Mouse (Mus musculus) heart, postnatal 0 days (tissue): ENCODE data around the gene Zfp212. TPM values are rescaled to one million over a fixed set of nuclear protein-coding genes. Genes with fewer than 3 reads are reported as not detected.
A peak's percentile ranks its signal among the peaks of the same experiment; 100 is the strongest.

ENCODE experiments used
- ATAC-seq: fragments of 200-750 bp; cut with Nextera tagmentation; 2 replicates; pipeline ENCODE4 v1.8.0; 2017; ENCODE audit warnings: low read depth, moderate number of reproducible peaks, moderate library complexity; ENCODE audit not compliant: insufficient read depth
- DNase-seq: peaks from one replicate; pipeline ENCODE4 v3.0.0-alpha.2; 2016; ENCODE audit warnings: low spot score
- H3K27ac ChIP-seq: fragments of 300-500 bp; sonication (generic); 2 replicates; pipeline ENCODE4 v1.5.1; 2014; ENCODE audit warnings: low read depth, mild to moderate bottlenecking
- H3K27me3 ChIP-seq: fragments of 300-500 bp; sonication (generic); 2 replicates; pipeline ENCODE4 v1.6.1; 2014; ENCODE audit warnings: low read length, mixed read lengths; ENCODE audit not compliant: control insufficient read depth, insufficient read depth
- H3K36me3 ChIP-seq: fragments of 300-500 bp; sonication (generic); replicated peaks from 2 replicates; pipeline ENCODE4 v1.6.1; 2014; ENCODE audit warnings: low read length, mixed read lengths; ENCODE audit not compliant: control insufficient read depth, insufficient read depth
- H3K4me1 ChIP-seq: fragments of 300-500 bp; sonication (generic); 2 replicates; pipeline ENCODE4 v1.6.1; 2014; ENCODE audit warnings: antibody characterized with exemption; ENCODE audit not compliant: control insufficient read depth, insufficient read depth
- H3K4me2 ChIP-seq: fragments of 300-500 bp; sonication (generic); 2 replicates; pipeline ENCODE4 v1.6.1; 2014; ENCODE audit warnings: low read depth, mild to moderate bottlenecking, low read length, moderate library complexity
- H3K4me3 ChIP-seq: fragments of 300-500 bp; sonication (generic); 2 replicates; pipeline ENCODE4 v1.5.1; 2014; ENCODE audit warnings: low read depth, low read length
- H3K9ac ChIP-seq: fragments of 300-500 bp; sonication (generic); replicated peaks from 2 replicates; pipeline ENCODE4 v1.6.1; 2014; ENCODE audit warnings: low read depth, low read length, mixed read lengths
- H3K9me3 ChIP-seq: fragments of 300-500 bp; sonication (generic); replicated peaks from 2 replicates; pipeline ENCODE4 v1.6.1; 2016; ENCODE audit warnings: low read length; ENCODE audit not compliant: control insufficient read depth
- CTCF ChIP-seq: IDR thresholded peaks from 2 replicates; pipeline ENCODE4 v1.5.1; 2016; ENCODE audit warnings: antibody characterized with exemption, control low read depth, low read depth
- EP300 ChIP-seq: IDR thresholded peaks from 2 replicates; pipeline ENCODE4 v1.6.1; 2016; ENCODE audit warnings: antibody characterized with exemption, low read depth
- whole genome bisulfite sequencing: fragments of 180-500 bp; shearing (Covaris S2); extraction: QIAGEN DNeasy Blood & Tissue Kit; methylation state at CpG from one replicate; pipeline ENCODE4 v1.1.7; 2014; 5-methylcytosine and 5-hydroxymethylcytosine counted together
- polyA plus RNA-seq: library from polyadenylated mRNA; unstranded; fragments of >200 nt; fragmentation: Nextera tagmentation; extraction: Ambion mirVana; gene quantifications from 2 replicates; pipeline ENCODE4 v1.2.1, GENCODE M21; 2015
- total RNA-seq: library from RNA; depleted of rRNA; stranded (reverse); fragments of >200 nt; gene quantifications from 2 replicates; pipeline ENCODE4 v1.2.3, GENCODE M21; 2014; ENCODE audit warnings: low replicate concordance

The Zfp212 gene
- total and polyA plus RNA-seq, 2 experiments from 2014 or later: 5.8 to 5.9 TPM

GRCm38 (mm10) chr6:47943721-47944120 is 23.4 kb downstream of the Zfp212 start:
- WGBS: 81% methylated on average over 3 of the region's 3 CpGs

GRCm38 (mm10) chr6:47947388-47947787 is 27.1 kb downstream of the Zfp212 start:
- H3K36me3 ChIP-seq: no peaks in the 10 kb centered on the region
- 87% methylated on average over 4 of the region's 4 CpGs for WGBS
- H3K4me2 ChIP-seq: no peak overlapping the region
- peaks cover 20% of the 10 kb centered on the region for H3K27me3 ChIP-seq
- no peaks in the 10 kb centered on the region for H3K9me3 ChIP-seq
- no peak overlapping the region for H3K9ac ChIP-seq
- H3K4me3 ChIP-seq: no peak overlapping the region
- no peak overlapping the region for H3K27ac ChIP-seq
- ATAC-seq (no peak), DNase-seq (no peak)
- H3K4me1 ChIP-seq: no peaks in the 10 kb centered on the region
- TF ChIP-seq CTCF (no peak), EP300 (no peak)

More at GRCm38 (mm10) chr6:47943721-47944120, 23.4 kb downstream of the Zfp212 start:
- no peak for TF ChIP-seq EP300
- TF ChIP-seq CTCF: no peak
- H3K27me3 ChIP-seq: peaks cover 7% of the 10 kb centered on the region
- H3K4me3 ChIP-seq: no peak overlapping the region
- ATAC-seq: no peak
- H3K27ac ChIP-seq: no peak overlapping the region
- no peak overlapping the region for H3K9ac ChIP-seq
- DNase-seq: no peak
- peak overlapping the region; percentile 67; the same call in 1 of the 2 replicates for H3K4me2 ChIP-seq
- no peaks in the 10 kb centered on the region for H3K36me3 ChIP-seq
- no peaks in the 10 kb centered on the region for H3K4me1 ChIP-seq
- H3K9me3 ChIP-seq: no peaks in the 10 kb centered on the region

GRCm38 (mm10) chr6:47953191-47953726 is 33.0 kb downstream of the Zfp212 start, which contains the start of gene Zfp956:
TSS of gene Zfp956 (plus strand) at chr6:47953390.
- peak within 1 kb of the TSS; percentile 59 for H3K4me3 ChIP-seq
- 0 out of 2 replicates have a peak, but pooled peaks cover 3% of the 10 kb centered on the region for H3K36me3 ChIP-seq
- no peaks in the 10 kb centered on the region for H3K9me3 ChIP-seq
- H3K27me3 ChIP-seq: peaks cover 36% of the 10 kb centered on the region
- ATAC-seq (peak; percentile 99), DNase-seq (peak; percentile 93)
- TF ChIP-seq CTCF: 0 out of 2 replicates have a peak, but pooled peaks have one; percentile 4
- TF ChIP-seq EP300: no peak
- peak within 1 kb of the TSS; percentile 59 for H3K9ac ChIP-seq
- peak within 1 kb of the TSS; percentile 84 for H3K4me2 ChIP-seq
- 0 out of 2 replicates have a peak, but pooled peaks cover 5% of the 10 kb centered on the region for H3K4me1 ChIP-seq
- 0% methylated on average over 31 of the region's 31 CpGs for WGBS
- no peak within 1 kb of the TSS for H3K27ac ChIP-seq

- DNase-seq (no peak), ATAC-seq (no peak)
- Histone ChIP-seq H3K9me3 (no peaks in the 10 kb centered on the region), H3K9ac (no peak overlapping the region), H3K4me1 (0 out of 2 replicates have a peak, but pooled peaks cover 5% of the 10 kb centered on the region), H3K27me3 (peaks cover 36% of the 10 kb centered on the region), H3K4me3 (0 out of 2 replicates have a peak overlapping the region, but pooled peaks have one; percentile 59), H3K27ac (no peak overlapping the region), H3K36me3 (0 out of 2 replicates have a peak, but pooled peaks cover 3% of the 10 kb centered on the region), H3K4me2 (no peak overlapping the region; the same call in 1 of the 2 replicates)
- TF ChIP-seq EP300 (no peak), CTCF (no peak)
- 91% methylated on average over 3 of the region's 3 CpGs for WGBS
These were observed 34.1 kb downstream of the Zfp212 start for GRCm38 (mm10) chr6:47954425-47954824.

GRCm38 (mm10) chr6:47957816-47958215 is 37.5 kb downstream of the Zfp212 start:
- Histone ChIP-seq H3K4me2 (no peak overlapping the region), H3K9me3 (no peaks in the 10 kb centered on the region), H3K9ac (no peak overlapping the region), H3K36me3 (peaks cover 20% of the 10 kb centered on the region; the same call in 1 of the 2 replicates), H3K27me3 (peaks cover 15% of the 10 kb centered on the region; the same call in 1 of the 2 replicates), H3K4me1 (0 out of 2 replicates have a peak, but pooled peaks cover 5% of the 10 kb centered on the region), H3K27ac (no peak overlapping the region), H3K4me3 (no peak overlapping the region)
- DNase-seq: no peak
- TF ChIP-seq EP300 (no peak), CTCF (no peak)
- no peak for ATAC-seq
